Mouse (Mus musculus) liver, adult 2 months (tissue): Measurements from ENCODE around the gene Smad3. TPM values are rescaled to one million over a fixed set of nuclear protein-coding genes. Genes with fewer than 3 reads are reported as not detected.

Experiments
- DNase-seq: peaks from one replicate; pipeline ENCODE4 v3.0.0-alpha.2; 2011; ENCODE audit warnings: low read depth, low spot score; ENCODE audit errors: extremely low read depth
- H3K27ac ChIP-seq: fragments of 200-500 bp; replicated peaks from 2 replicates; pipeline ENCODE4 v1.5.1; 2012; ENCODE audit warnings: low read depth, mild to moderate bottlenecking, control low read depth, inconsistent platforms, low read length; ENCODE audit not compliant: insufficient read depth
- H3K27me3 ChIP-seq: fragments of 200-500 bp; 2 replicates; pipeline ENCODE4 v1.6.1; 2012; ENCODE audit warnings: mild to moderate bottlenecking, moderate library complexity, low read length, inconsistent platforms; ENCODE audit not compliant: control insufficient read depth, insufficient read depth
- H3K36me3 ChIP-seq: fragments of 200-500 bp; 2 replicates; pipeline ENCODE4 v1.6.1; 2012; ENCODE audit warnings: low read length, inconsistent platforms; ENCODE audit not compliant: control insufficient read depth, insufficient read depth
- H3K4me1 ChIP-seq: fragments of 200-500 bp; 2 replicates; pipeline ENCODE4 v1.6.1; 2011; ENCODE audit warnings: low read length; ENCODE audit not compliant: control insufficient read depth, insufficient read depth
- H3K4me3 ChIP-seq: fragments of 200-500 bp; 2 replicates; pipeline ENCODE4 v1.5.1; 2011; ENCODE audit warnings: low read depth, mild to moderate bottlenecking, control low read depth, low read length, moderate library complexity; ENCODE audit not compliant: insufficient read depth
- H3K79me2 ChIP-seq: fragments of 200-500 bp; 2 replicates; pipeline ENCODE4 v1.6.1; 2012; ENCODE audit warnings: inconsistent platforms, mild to moderate bottlenecking, low read length, moderate library complexity; ENCODE audit not compliant: control insufficient read depth, insufficient read depth
- H3K9ac ChIP-seq: fragments of 200-500 bp; 2 replicates; pipeline ENCODE4 v1.6.1; 2012; ENCODE audit warnings: low read depth, mild to moderate bottlenecking, control low read depth, inconsistent platforms, low read length
- CTCF ChIP-seq: fragments of 200-500 bp; IDR thresholded peaks from 2 replicates; pipeline ENCODE4 v1.5.1; 2011; ENCODE audit warnings: low read depth, low read length, control low read depth
- POLR2A ChIP-seq: fragments of 200-500 bp; IDR thresholded peaks from 2 replicates; pipeline ENCODE4 v1.6.1; 2011; ENCODE audit warnings: low read length, control low read depth; ENCODE audit not compliant: insufficient read depth; ENCODE audit errors: extremely low read depth
- WGBS: fragments of 180-500 bp; shearing (Covaris S2); methylation state at CpG from one replicate; pipeline ENCODE4 v1.1.7; 2018; 5-methylcytosine and 5-hydroxymethylcytosine counted together
- polyA plus RNA-seq: library from polyadenylated mRNA; depleted of rRNA; stranded (reverse); fragments of >200 nt; gene quantifications from 2 replicates; pipeline ENCODE4 v1.2.3, GENCODE M21; 2012
- total RNA-seq: library from RNA; depleted of rRNA; stranded (reverse); fragments of >200 nt; gene quantifications from 2 replicates; pipeline ENCODE4 v1.2.3, GENCODE M21; 2014

The Smad3 gene
- total and polyA plus RNA-seq, 2 experiments = 5.7 to 8.9 TPM

GRCm38 (mm10) chr9:63669816-63670215, 88.0 kb downstream of the Smad3 start:
- no peak for DNase-seq
- H3K9ac ChIP-seq = no peak overlapping the region
- TF ChIP-seq POLR2A = no peak
- TF ChIP-seq CTCF = no peak
- no peak overlapping the region for H3K27ac ChIP-seq
- H3K79me2 ChIP-seq = peaks cover 3% of the 10 kb centered on the region; the same call in 1 of the 2 replicates
- no peaks in the 10 kb centered on the region for H3K27me3 ChIP-seq
- H3K4me1 ChIP-seq = peaks cover 4% of the 10 kb centered on the region; the same call in 1 of the 2 replicates
- 96% methylated on average over 7 of the region's 7 CpGs for WGBS
- H3K36me3 ChIP-seq = no peaks in the 10 kb centered on the region
- H3K4me3 ChIP-seq = no peak overlapping the region

GRCm38 (mm10) chr9:63668621-63669020, 89.2 kb downstream of the Smad3 start:
- no peaks in the 10 kb centered on the region for H3K36me3 ChIP-seq
- H3K4me3 ChIP-seq = no peak overlapping the region
- no peak for DNase-seq
- H3K27ac ChIP-seq = no peak overlapping the region
- TF ChIP-seq POLR2A (no peak), CTCF (no peak)
- no peak overlapping the region for H3K9ac ChIP-seq
- H3K27me3 ChIP-seq = no peaks in the 10 kb centered on the region
- WGBS = 82% methylated on average over 1 of the region's 1 CpGs
- peaks cover 3% of the 10 kb centered on the region; the same call in 1 of the 2 replicates for H3K79me2 ChIP-seq
- peaks cover 1% of the 10 kb centered on the region; the same call in 1 of the 2 replicates for H3K4me1 ChIP-seq

GRCm38 (mm10) chr9:63667373-63667724, 90.4 kb downstream of the Smad3 start:
- Histone ChIP-seq H3K36me3 (no peaks in the 10 kb centered on the region), H3K27me3 (no peaks in the 10 kb centered on the region), H3K4me3 (no peak overlapping the region), H3K9ac (no peak overlapping the region), H3K79me2 (peaks cover 3% of the 10 kb centered on the region; the same call in 1 of the 2 replicates), H3K4me1 (peaks cover 3% of the 10 kb centered on the region; the same call in 1 of the 2 replicates), H3K27ac (no peak overlapping the region)
- 98% methylated on average over 8 of the region's 8 CpGs for WGBS
- DNase-seq = no peak
- TF ChIP-seq POLR2A (no peak), CTCF (no peak)

- no peak overlapping the region for H3K27ac ChIP-seq
- no peaks in the 10 kb centered on the region for H3K36me3 ChIP-seq
- H3K79me2 ChIP-seq = peaks cover 3% of the 10 kb centered on the region; the same call in 1 of the 2 replicates
- H3K9ac ChIP-seq = no peak overlapping the region
- no peak overlapping the region for H3K4me3 ChIP-seq
- H3K27me3 ChIP-seq = no peaks in the 10 kb centered on the region
- no peak for TF ChIP-seq POLR2A
- no peak for TF ChIP-seq CTCF
- WGBS = 89% methylated on average over 18 of the region's 18 CpGs
- peaks cover 3% of the 10 kb centered on the region; the same call in 1 of the 2 replicates for H3K4me1 ChIP-seq
- no peak for DNase-seq
Measured at GRCm38 (mm10) chr9:63666612-63667372, 91.0 kb downstream of the Smad3 start.

GRCm38 (mm10) chr9:63664792-63665646, 92.8 kb downstream of the Smad3 start:
- Histone ChIP-seq H3K4me1 (peaks cover 3% of the 10 kb centered on the region; the same call in 1 of the 2 replicates), H3K9ac (no peak overlapping the region), H3K36me3 (no peaks in the 10 kb centered on the region), H3K79me2 (peaks cover 3% of the 10 kb centered on the region; the same call in 1 of the 2 replicates), H3K4me3 (no peak overlapping the region), H3K27me3 (no peaks in the 10 kb centered on the region), H3K27ac (no peak overlapping the region)
- TF ChIP-seq CTCF (no peak), POLR2A (no peak)
- no peak for DNase-seq
- 75% methylated on average over 13 of the region's 13 CpGs for WGBS
